Mouse (Mus musculus) ES-E14 (cell line): Measurements from ENCODE around the gene Uck2. TPM values are rescaled to one million over a fixed set of nuclear protein-coding genes. Genes with fewer than 3 reads are reported as not detected.

Experiments used
- DNase-seq: peaks from one replicate; pipeline ENCODE4 v3.0.0-alpha.2; 2013; ENCODE audit warnings: low read depth, low spot score
- H3K27ac ChIP-seq: 2 replicates; pipeline ENCODE4 v1.5.1; 2012; ENCODE audit warnings: low read depth, mild to moderate bottlenecking, low read length, moderate library complexity, mixed read lengths; ENCODE audit not compliant: poor library complexity, insufficient read depth, severe bottlenecking
- H3K36me3 ChIP-seq: 2 replicates; pipeline ENCODE4 v1.6.1; 2012; ENCODE audit warnings: mild to moderate bottlenecking, low read length, moderate library complexity, mixed read lengths; ENCODE audit not compliant: control insufficient read depth, poor library complexity, insufficient read depth, severe bottlenecking
- H3K4me1 ChIP-seq, 2 experiments: fragments of 150-350 bp in 1 of 2; sonication (generic) in 1 of 2; 2 replicates each; pipeline ENCODE4 v1.6.1; 2012; ENCODE audit warnings: low read length in 2 of 2, mild to moderate bottlenecking in 1 of 2, mixed read lengths in 1 of 2; ENCODE audit not compliant: control insufficient read depth in 2 of 2, insufficient read depth in 2 of 2, poor library complexity in 1 of 2
- H3K4me3 ChIP-seq, 2 experiments: fragments of 150-350 bp in 1 of 2; sonication (generic) in 1 of 2; 2 replicates each; pipeline ENCODE4 v1.5.1; 2012; ENCODE audit warnings: low read length in 2 of 2, low read depth in 1 of 2, mild to moderate bottlenecking in 1 of 2, mixed read lengths in 1 of 2; ENCODE audit not compliant: insufficient read depth in 1 of 2, poor library complexity in 1 of 2, severe bottlenecking in 1 of 2
- H3K9ac ChIP-seq: 2 replicates; pipeline ENCODE4 v1.6.1; 2012; ENCODE audit warnings: low read depth, mild to moderate bottlenecking, low read length, mixed read lengths; ENCODE audit not compliant: poor library complexity, insufficient read depth, severe bottlenecking
- H3K9me3 ChIP-seq: fragments of 150-350 bp; sonication (generic); 2 replicates; pipeline ENCODE4 v1.6.1; 2012; ENCODE audit warnings: low read depth, mild to moderate bottlenecking, low read length; ENCODE audit not compliant: control insufficient read depth, insufficient read depth
- CHD2 ChIP-seq: IDR thresholded peaks from 2 replicates; pipeline ENCODE4 v1.6.1; 2014; ENCODE audit warnings: mild to moderate bottlenecking, low read depth, low read length, inconsistent platforms
- HCFC1 ChIP-seq: IDR thresholded peaks from 2 replicates; pipeline ENCODE4 v1.6.1; 2012; ENCODE audit warnings: low read length, inconsistent platforms, borderline replicate concordance; ENCODE audit not compliant: insufficient read depth
- MAFK ChIP-seq: IDR thresholded peaks from 2 replicates; pipeline ENCODE4 v1.6.1; 2014; ENCODE audit warnings: mild to moderate bottlenecking, low read depth, low read length, inconsistent platforms; ENCODE audit not compliant: insufficient read depth
- ZC3H11A ChIP-seq: IDR thresholded peaks from 2 replicates; pipeline ENCODE4 v1.6.1; 2012; ENCODE audit warnings: low read depth, mild to moderate bottlenecking, inconsistent platforms, low read length, borderline replicate concordance
- ZNF384 ChIP-seq: IDR thresholded peaks from 2 replicates; pipeline ENCODE4 v1.6.1; 2012; ENCODE audit warnings: low read depth, low read length, inconsistent platforms
- in situ Hi-C, 2 experiments: fragments of 600-800 bp; cut with MboI; formaldehyde crosslinking; loops; one replicate each; pipeline ENCODE4 v1.15.1; 2025; ENCODE audit warnings: low sequenced_read_pairs in 2 of 2, inconsistent platforms in 1 of 2; ENCODE audit not compliant: unreplicated experiment in 2 of 2
- total RNA-seq: library from RNA; depleted of rRNA; stranded (reverse); fragments of 300-350 nt; gene quantifications from 2 replicates; pipeline ENCODE4 v1.2.3, GENCODE M21; 2012

The Uck2 gene
- total RNA-seq, 1 experiment, result 158 TPM

DNA sequence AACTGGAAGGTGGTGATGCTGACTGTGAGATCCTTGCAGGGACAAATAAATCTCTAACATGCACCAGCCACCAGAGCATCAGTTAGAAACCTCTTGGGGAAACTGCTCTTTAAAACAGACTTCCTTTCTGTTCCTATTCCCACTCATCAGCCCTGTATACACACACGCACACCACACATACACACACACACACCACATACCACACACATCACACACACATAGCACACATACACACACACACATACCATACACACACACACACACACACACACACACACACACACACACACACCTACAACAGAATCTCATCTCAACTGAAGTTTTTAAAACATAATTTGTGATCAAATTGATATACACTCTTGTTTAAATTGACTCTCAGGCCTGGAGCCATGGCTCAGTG lies 72.4 kb downstream of the Uck2 start:
- H3K4me3 ChIP-seq, result no peak overlapping the region
- no peaks in the 10 kb centered on the region for H3K4me1 ChIP-seq
- no peak overlapping the region for H3K9ac ChIP-seq
- H3K27ac ChIP-seq, result no peak overlapping the region
- no peaks in the 10 kb centered on the region for H3K9me3 ChIP-seq
- in situ Hi-C loops, result loop anchor here in 1 of 2 experiments (25.0 kb wide), 1 partner anchor 425 kb away; no protein-coding TSS in a partner anchor
- no peak for DNase-seq
- H3K36me3 ChIP-seq, result no peaks in the 10 kb centered on the region
- TF ChIP-seq ZC3H11A (no peak), HCFC1 (no peak), ZNF384 (no peak), MAFK (no peak), CHD2 (no peak)

DNA sequence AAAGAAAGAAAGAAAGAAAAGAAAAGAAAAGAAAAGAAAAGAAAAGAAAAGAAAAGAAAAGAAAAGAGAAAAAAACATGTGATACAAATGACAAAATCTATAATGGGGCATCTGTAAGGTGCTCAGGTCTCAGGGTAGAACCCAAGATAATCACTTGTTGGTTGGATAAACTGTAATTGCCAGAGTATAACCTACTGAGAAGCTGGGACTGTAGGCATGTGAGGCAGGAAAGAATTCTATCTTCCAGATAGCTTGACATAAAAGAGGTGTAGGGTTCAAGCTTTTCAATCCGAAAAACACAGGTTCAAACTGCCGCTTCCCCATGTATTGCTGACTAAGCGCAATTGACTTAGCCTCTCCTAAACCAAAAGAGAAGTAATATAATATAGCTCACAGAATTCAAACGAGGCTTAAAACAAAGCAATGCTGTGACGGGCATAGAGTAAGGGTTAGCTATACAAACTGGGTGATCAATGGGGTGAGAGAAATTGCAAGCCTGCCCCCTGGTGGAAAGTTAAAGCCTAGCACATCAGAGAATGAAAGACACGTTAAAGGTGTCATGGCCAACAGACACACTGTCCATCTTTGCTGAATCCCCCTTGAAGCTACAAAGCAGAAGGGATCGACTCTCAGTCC lies 73.0 kb downstream of the Uck2 start:
- H3K27ac ChIP-seq, result no peak overlapping the region
- in situ Hi-C loops, result loop anchor here in 1 of 2 experiments (25.0 kb wide), 1 partner anchor 425 kb away; no protein-coding TSS in a partner anchor
- H3K4me3 ChIP-seq, result no peak overlapping the region
- no peaks in the 10 kb centered on the region for H3K4me1 ChIP-seq
- H3K9me3 ChIP-seq, result no peaks in the 10 kb centered on the region
- TF ChIP-seq HCFC1, result no peak
- peak; percentile 89 for TF ChIP-seq MAFK
- peak; percentile 87 for TF ChIP-seq ZC3H11A
- DNase-seq, result peak; percentile 56
- H3K36me3 ChIP-seq, result no peaks in the 10 kb centered on the region
- H3K9ac ChIP-seq, result no peak overlapping the region; the same call in 1 of the 2 replicates

DNA sequence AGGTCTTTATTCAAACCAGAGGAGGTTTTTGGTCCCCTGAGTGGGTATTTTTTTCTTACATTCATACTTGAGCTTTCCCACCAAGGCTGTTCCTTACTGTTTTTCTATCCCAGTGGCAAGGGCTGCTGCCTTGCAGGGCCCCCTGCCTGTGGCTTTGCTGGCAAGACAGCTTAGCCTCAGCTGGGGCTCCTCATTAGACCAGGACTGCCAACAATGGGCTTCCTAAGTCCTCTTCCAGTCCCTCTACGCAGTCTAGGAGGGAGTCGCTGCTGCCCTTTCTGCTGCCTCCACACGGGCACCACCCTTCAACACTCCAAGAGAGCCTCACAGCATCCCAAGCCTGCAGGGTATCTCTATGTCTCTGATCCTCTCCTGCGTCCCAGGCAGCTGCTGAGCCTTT lies 76.3 kb downstream of the Uck2 start:
- TF ChIP-seq ZC3H11A (no peak), MAFK (no peak), HCFC1 (no peak), ZNF384 (no peak), CHD2 (no peak)
- DNase-seq, result no peak
- Histone ChIP-seq H3K4me3 (no peak overlapping the region), H3K9me3 (no peaks in the 10 kb centered on the region), H3K36me3 (no peaks in the 10 kb centered on the region), H3K9ac (no peak overlapping the region), H3K27ac (no peak overlapping the region), H3K4me1 (no peaks in the 10 kb centered on the region)
- in situ Hi-C loops, result loop anchor here in 1 of 2 experiments (25.0 kb wide), 1 partner anchor 428 kb away; no protein-coding TSS in a partner anchor

DNA sequence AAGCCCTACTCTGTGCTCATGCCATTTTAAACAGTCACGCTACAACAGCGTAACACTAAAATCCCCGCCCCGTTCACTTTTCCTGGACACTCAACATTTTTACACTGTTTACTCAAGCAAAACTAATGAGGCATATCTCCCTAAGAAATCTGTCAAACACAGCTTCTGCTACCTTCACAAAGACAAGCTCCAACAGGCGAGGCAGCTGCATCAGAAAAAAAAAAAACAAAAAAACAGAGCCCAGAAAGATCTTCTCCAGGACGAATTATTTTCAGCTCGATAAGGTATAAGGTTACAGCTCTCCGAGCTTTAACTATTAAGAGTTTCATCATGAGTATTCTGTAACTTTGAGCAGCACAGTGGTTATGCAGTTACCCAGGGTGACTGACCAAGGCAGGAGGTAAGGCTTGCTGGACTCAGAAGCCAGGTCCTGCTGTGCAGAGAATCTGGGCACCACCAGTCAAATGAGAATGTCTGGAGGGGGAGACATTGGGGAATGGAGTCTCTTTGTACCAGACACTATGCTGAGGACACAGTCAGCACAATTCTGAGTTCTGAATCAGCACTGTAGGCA lies 79.9 kb downstream of the Uck2 start:
- TF ChIP-seq HCFC1 (no peak), CHD2 (no peak), MAFK (no peak), ZC3H11A (no peak), ZNF384 (no peak)
- H3K9ac ChIP-seq, result no peak overlapping the region
- no peaks in the 10 kb centered on the region for H3K4me1 ChIP-seq
- no peak overlapping the region for H3K4me3 ChIP-seq
- DNase-seq, result no peak
- no peaks in the 10 kb centered on the region for H3K9me3 ChIP-seq
- H3K36me3 ChIP-seq, result no peaks in the 10 kb centered on the region
- in situ Hi-C loops, result loop anchor here in 1 of 2 experiments (25.0 kb wide), 1 partner anchor 432 kb away; no protein-coding TSS in a partner anchor
- H3K27ac ChIP-seq, result no peak overlapping the region
